Mouse (Mus musculus) testis, adult 2 months (tissue): ENCODE measurements at regions not wholly inside any gene's neighbourhood (a gene's known extent, or its start where the extent isn't known, plus 50 kb on each side); places are given as distances from the start of the nearest gene placed in this dataset.
A peak's percentile ranks its signal among the peaks of the same experiment; 100 is the strongest.

Experiments
- H3K27ac ChIP-seq: fragments of 200-500 bp; 2 replicates; pipeline ENCODE4 v1.5.1; 2012; ENCODE audit warnings: low read depth, low read length; ENCODE audit not compliant: control insufficient read depth, insufficient read depth
- H3K27me3 ChIP-seq: fragments of 200-500 bp; 2 replicates; pipeline ENCODE4 v1.6.1; 2012; ENCODE audit warnings: mild to moderate bottlenecking, low read length, moderate library complexity; ENCODE audit not compliant: control insufficient read depth, insufficient read depth
- H3K36me3 ChIP-seq: fragments of 200-500 bp; 2 replicates; pipeline ENCODE4 v1.6.1; 2012; ENCODE audit warnings: mild to moderate bottlenecking, low read length; ENCODE audit not compliant: control insufficient read depth, insufficient read depth
- H3K4me1 ChIP-seq: fragments of 200-500 bp; 2 replicates; pipeline ENCODE4 v1.6.1; 2012; ENCODE audit warnings: low read length; ENCODE audit not compliant: control insufficient read depth, insufficient read depth
- H3K4me3 ChIP-seq: fragments of 200-500 bp; 2 replicates; pipeline ENCODE4 v1.5.1; 2012; ENCODE audit warnings: low read depth, mild to moderate bottlenecking, low read length, moderate library complexity, mixed read lengths; ENCODE audit not compliant: control insufficient read depth
- CTCF ChIP-seq: fragments of 200-500 bp; IDR thresholded peaks from 2 replicates; pipeline ENCODE4 v1.5.1; 2012; ENCODE audit warnings: low read depth, mild to moderate bottlenecking, inconsistent platforms, low read length, moderate library complexity; ENCODE audit not compliant: control insufficient read depth, insufficient read depth, insufficient replicate concordance
- POLR2A ChIP-seq: fragments of 200-500 bp; IDR thresholded peaks from 2 replicates; pipeline ENCODE4 v1.6.1; 2012; ENCODE audit warnings: low read depth, mild to moderate bottlenecking, inconsistent platforms, low read length, moderate library complexity; ENCODE audit not compliant: control insufficient read depth

DNA sequence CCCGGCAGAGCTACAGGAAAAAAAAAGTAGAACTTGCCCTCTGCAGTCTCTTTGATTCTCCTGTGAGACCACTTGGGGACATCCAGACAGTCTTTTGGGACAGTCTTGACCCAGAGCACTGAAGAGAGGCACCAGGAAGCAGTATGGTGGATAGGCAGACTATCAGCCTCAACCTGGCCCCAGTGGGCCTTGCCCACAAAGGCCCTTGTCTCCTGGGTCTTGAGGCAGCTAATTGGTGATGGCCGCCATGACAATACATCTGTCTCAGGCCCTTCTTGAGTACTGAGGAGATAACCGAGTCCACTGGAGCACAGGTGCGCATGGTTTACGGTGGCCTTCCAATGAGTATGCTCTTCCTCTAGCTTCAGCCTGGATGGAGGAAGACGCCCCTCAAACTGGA lies 170.6 kb upstream of the Rpl34 start:
- H3K27ac ChIP-seq, result no peak overlapping the region
- TF ChIP-seq CTCF (no peak), POLR2A (no peak)
- H3K4me1 ChIP-seq, result peaks cover 6% of the 10 kb centered on the region; the same call in 1 of the 2 replicates

DNA sequence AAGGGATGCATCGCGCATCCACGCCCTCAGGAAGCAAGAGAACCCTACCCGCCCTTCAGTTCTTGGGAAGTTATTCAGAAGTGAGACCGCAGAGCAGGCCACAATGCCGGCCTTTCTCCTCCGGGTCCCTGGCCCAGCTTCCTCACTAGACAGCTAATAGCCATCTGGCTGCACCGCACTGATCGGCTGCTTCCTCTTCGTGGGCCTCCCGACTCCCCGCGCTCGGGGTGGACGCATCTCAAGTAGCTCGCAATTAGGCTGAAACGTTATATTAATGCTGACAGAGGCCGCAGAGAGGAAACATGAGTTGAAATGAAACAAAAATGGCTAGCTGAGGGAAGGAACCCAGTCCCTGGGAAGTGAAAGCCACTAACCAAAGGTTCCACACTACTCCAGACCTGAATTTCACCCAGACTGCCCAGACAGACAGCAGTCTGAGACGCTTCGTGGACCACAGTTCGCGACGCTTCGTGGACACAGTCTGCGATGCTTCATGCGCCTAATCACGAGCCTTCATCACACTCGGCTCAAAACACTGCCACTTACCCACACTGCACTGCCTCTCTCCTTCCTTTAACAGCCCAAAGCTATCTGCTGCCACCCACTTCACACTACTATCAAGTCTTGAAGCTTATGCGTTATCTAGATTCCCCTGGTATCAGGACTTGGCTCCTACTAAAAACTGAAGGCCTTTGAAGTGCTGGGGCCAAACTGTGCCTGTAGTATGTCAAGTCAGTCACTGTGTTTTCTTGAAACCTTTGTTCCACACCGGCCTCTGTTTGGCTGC lies 170.0 kb upstream of the Rpl34 start:
- no peak for TF ChIP-seq POLR2A
- no peak for TF ChIP-seq CTCF
- no peak overlapping the region for H3K4me3 ChIP-seq
- H3K27ac ChIP-seq, result no peak overlapping the region
- no peaks in the 10 kb centered on the region for H3K36me3 ChIP-seq
- H3K4me1 ChIP-seq, result peaks cover 6% of the 10 kb centered on the region; the same call in 1 of the 2 replicates
- no peaks in the 10 kb centered on the region for H3K27me3 ChIP-seq

More for the DNA sequence above, 170.6 kb upstream of the Rpl34 start:
- Histone ChIP-seq H3K4me3 (no peak overlapping the region), H3K27me3 (no peaks in the 10 kb centered on the region), H3K36me3 (no peaks in the 10 kb centered on the region)

DNA sequence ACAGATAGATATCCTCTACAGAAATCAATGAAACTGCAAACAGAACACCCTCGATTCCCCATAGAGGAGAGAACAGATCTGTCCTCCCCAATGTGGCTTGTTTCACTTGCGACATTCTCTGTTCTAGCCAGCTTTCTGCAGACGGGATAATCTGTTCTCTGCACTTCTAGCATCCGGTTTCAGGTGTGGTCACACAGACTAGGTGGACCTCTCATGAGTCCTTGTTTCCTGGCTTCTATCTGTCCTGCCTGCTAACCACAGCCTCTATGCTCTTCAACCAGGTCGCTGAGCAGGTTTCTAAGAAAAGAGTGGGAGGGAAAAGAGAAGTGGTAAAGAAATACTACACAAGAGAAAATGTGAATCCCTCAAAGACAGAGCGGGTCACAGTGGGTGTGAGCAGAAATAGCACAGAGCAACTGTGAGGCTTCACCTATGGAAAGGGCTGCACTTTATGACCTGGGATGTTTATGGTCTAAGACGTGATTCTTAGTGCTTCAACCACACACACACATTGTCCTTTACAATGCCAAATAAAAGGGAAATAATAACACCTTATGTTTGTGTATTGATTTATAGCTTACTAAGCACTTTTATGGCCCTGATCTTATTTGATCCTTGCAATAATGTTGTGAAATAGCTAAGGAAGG lies 164.1 kb upstream of the Rpl34 start:
- H3K4me1 ChIP-seq, result no peaks in the 10 kb centered on the region
- TF ChIP-seq POLR2A, result no peak
- TF ChIP-seq CTCF, result no peak

DNA sequence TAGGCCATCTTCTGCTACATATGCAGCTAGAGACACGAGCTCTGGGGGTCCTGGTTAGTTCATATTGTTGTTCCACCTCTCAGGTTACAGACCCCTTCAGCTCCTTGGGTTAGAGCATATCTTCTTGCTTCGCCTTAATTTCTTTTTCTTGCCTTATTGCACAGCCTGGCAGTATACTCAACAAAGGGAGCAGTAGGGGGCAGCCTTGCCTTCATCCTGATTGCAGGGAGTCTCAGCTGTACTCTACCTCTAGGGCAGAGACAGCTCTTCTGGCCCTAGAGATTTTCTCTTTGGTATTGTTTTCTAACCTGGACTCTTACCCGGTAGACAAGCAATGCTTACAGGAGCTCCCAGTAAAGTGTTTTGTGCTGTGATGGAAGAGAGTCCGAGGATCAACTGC lies 161.1 kb upstream of the Rpl34 start:
- TF ChIP-seq CTCF, result no peak
- TF ChIP-seq POLR2A, result no peak
- no peaks in the 10 kb centered on the region for H3K27me3 ChIP-seq
- no peak overlapping the region for H3K4me3 ChIP-seq
- H3K36me3 ChIP-seq, result no peaks in the 10 kb centered on the region
- no peak overlapping the region for H3K27ac ChIP-seq
- H3K4me1 ChIP-seq, result no peaks in the 10 kb centered on the region

More for the DNA sequence above, 164.1 kb upstream of the Rpl34 start:
- Histone ChIP-seq H3K27ac (no peak overlapping the region), H3K27me3 (no peaks in the 10 kb centered on the region), H3K4me3 (no peak overlapping the region), H3K36me3 (no peaks in the 10 kb centered on the region)

DNA sequence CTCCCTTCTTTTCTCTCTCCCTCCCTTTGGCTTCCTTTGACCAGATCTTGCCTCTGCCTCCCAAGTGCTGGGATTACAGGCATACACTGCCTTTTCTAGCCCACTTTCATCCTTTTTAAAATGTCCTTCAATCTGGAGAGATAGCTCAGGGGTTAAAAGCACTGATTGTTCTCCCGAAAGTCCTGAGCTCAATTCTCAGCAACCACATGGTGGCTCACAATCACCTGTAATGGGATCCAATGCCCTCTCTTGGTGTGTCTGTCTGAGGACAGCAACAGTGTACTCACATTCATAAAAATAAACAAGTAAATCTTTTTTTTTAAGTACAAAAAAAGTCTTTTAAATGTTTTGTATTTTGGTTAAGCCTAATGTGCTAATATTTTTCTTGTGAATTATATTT lies 158.4 kb upstream of the Rpl34 start:
- Histone ChIP-seq H3K27ac (no peak overlapping the region), H3K4me1 (no peaks in the 10 kb centered on the region), H3K36me3 (no peaks in the 10 kb centered on the region), H3K4me3 (no peak overlapping the region), H3K27me3 (no peaks in the 10 kb centered on the region)
- TF ChIP-seq POLR2A (no peak), CTCF (no peak)

DNA sequence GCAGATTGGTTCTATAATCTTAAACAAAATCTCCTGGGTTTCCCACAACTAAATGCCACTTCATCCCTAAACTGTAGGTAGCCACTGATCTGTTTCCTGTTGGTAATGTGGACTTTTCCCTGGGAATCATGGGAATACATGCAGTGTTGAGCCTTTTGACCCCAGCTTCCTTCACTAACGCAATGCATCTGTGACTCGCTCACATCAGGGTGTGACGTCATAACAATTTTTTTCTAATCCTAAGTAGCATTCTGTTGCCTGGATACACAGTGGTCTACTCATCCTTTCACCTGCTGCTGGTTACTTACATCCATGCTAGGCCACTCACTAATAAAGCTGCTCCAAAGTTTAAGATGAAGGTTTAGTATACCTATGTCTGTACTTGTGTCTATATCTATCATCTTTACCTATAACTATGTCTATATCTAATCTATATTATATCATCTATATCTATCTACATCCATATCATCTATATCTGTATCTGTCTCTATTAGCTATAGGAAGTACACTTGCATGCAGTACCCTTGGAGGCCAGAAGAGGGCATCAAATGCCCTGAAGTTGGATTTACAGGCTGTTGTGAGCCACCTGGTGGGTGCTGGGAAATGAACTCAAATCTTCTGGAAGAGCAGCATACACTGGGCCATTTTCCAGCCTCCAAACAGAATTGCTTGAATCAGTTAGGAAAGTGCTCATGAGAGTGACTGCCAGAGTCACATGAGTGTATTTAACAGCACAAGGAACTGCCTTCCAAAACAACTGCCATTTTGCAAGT lies 157.5 kb upstream of the Rpl34 start:
- H3K4me3 ChIP-seq, result no peak overlapping the region
- H3K27me3 ChIP-seq, result no peaks in the 10 kb centered on the region
- peak; percentile 30; the same call in 1 of the 2 replicates for TF ChIP-seq CTCF
- no peak for TF ChIP-seq POLR2A
- H3K4me1 ChIP-seq, result no peaks in the 10 kb centered on the region
- no peaks in the 10 kb centered on the region for H3K36me3 ChIP-seq
- no peak overlapping the region for H3K27ac ChIP-seq

DNA sequence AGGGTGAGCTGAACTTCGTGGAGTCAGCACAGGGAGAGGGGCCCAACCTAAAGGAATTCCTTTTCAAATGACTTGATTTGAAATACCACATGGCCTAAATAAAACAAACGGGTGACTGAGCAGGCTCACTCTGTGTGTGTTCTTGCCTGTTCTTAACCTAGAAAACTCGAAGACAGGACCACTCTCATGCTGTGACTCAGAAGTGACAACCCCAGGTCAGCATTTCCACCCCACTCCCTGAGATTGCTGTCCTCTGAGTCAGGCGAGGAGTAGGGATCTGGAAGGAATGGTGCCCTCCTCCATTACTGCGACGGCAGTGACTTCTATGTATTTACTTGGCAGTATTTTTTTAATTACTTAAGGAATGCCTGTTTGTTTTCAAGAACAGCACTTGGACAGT lies 155.8 kb upstream of the Rpl34 start:
- H3K4me3 ChIP-seq, result no peak overlapping the region
- H3K27ac ChIP-seq, result no peak overlapping the region
- H3K27me3 ChIP-seq, result no peaks in the 10 kb centered on the region
- H3K36me3 ChIP-seq, result no peaks in the 10 kb centered on the region
- TF ChIP-seq POLR2A (no peak), CTCF (no peak)
- no peaks in the 10 kb centered on the region for H3K4me1 ChIP-seq
